Mouse (Mus musculus) heart, embryonic 13.5 days (tissue): ENCODE measurements around the gene Plagl2. TPM values are rescaled to one million over a fixed set of nuclear protein-coding genes. Genes with fewer than 3 reads are reported as not detected.
A peak's percentile ranks its signal among the peaks of the same experiment; 100 is the strongest.

ENCODE experiments used
- ATAC-seq: fragments of 200-750 bp; cut with Nextera tagmentation; 2 replicates; pipeline ENCODE4 v1.8.0; 2017; ENCODE audit warnings: moderate TSS enrichment; ENCODE audit not compliant: insufficient number of reproducible peaks, low FRiP score, low TSS enrichment; ENCODE audit errors: extremely low read depth
- H3K27ac ChIP-seq: fragments of 300-500 bp; sonication (generic); replicated peaks from 2 replicates; pipeline ENCODE4 v1.5.1; 2015; ENCODE audit warnings: moderate library complexity, mild to moderate bottlenecking, inconsistent platforms
- H3K27me3 ChIP-seq: fragments of 300-500 bp; sonication (generic); replicated peaks from 2 replicates; pipeline ENCODE4 v1.6.1; 2015; ENCODE audit warnings: mild to moderate bottlenecking, inconsistent platforms
- H3K36me3 ChIP-seq: fragments of 300-500 bp; sonication (generic); 2 replicates; pipeline ENCODE4 v1.6.1; 2015; ENCODE audit warnings: mild to moderate bottlenecking, inconsistent platforms
- H3K4me1 ChIP-seq: fragments of 300-500 bp; sonication (generic); 2 replicates; pipeline ENCODE4 v1.6.1; 2015; ENCODE audit warnings: inconsistent platforms
- H3K4me2 ChIP-seq: fragments of 300-500 bp; sonication (generic); 2 replicates; pipeline ENCODE4 v1.6.1; 2015; ENCODE audit warnings: inconsistent platforms, mild to moderate bottlenecking, moderate library complexity
- H3K4me3 ChIP-seq: fragments of 300-500 bp; sonication (generic); 2 replicates; pipeline ENCODE4 v1.5.1; 2015; ENCODE audit warnings: moderate library complexity, mild to moderate bottlenecking, inconsistent platforms
- H3K9ac ChIP-seq: fragments of 300-500 bp; sonication (generic); 2 replicates; pipeline ENCODE4 v1.6.1; 2015; ENCODE audit warnings: inconsistent platforms, mild to moderate bottlenecking, moderate library complexity
- H3K9me3 ChIP-seq: fragments of 300-500 bp; sonication (generic); 2 replicates; pipeline ENCODE4 v1.6.1; 2016; ENCODE audit warnings: inconsistent platforms
- WGBS: fragments of 180-500 bp; shearing (Covaris S2); methylation state at CpG from one replicate; pipeline ENCODE4 v1.1.7; 2015; ENCODE audit warnings: mixed read lengths; 5-methylcytosine and 5-hydroxymethylcytosine counted together
- polyA plus RNA-seq: library from polyadenylated mRNA; unstranded; fragments of >200 nt; fragmentation: Nextera tagmentation; extraction: Ambion mirVana; gene quantifications from 2 replicates; pipeline ENCODE4 v1.2.1, GENCODE M21; 2015

Gene Plagl2
- polyA plus RNA-seq, 1 experiment from 2014 or later, result 12.5 TPM

DNA sequence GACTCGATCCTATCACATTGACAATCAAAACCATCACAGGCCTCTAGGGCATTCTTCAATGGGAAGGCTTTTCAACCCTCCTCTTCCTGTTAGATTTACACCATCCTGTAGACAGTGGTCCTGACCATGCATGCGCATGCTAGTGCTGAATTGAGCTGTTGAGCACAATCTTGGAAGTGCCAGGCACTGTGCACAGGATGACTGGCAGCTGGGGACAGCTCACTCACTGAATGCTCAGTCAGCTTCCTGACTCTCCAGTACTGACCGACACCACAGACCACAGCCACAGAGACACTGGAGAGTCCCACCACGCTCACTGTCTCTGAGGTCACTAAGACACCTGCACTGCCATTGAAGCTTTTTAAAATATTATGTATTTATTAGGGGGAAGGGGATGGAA lies 25.8 kb downstream of the Plagl2 start:
- Histone ChIP-seq H3K27ac (no peak overlapping the region), H3K4me1 (peaks cover 22% of the 10 kb centered on the region), H3K27me3 (no peaks in the 10 kb centered on the region), H3K9ac (no peak overlapping the region), H3K4me3 (no peak overlapping the region), H3K36me3 (peaks cover 10% of the 10 kb centered on the region), H3K9me3 (no peaks in the 10 kb centered on the region), H3K4me2 (no peak overlapping the region)
- ATAC-seq, result no peak
- WGBS, result 71% methylated on average over 4 of the region's 4 CpGs

DNA sequence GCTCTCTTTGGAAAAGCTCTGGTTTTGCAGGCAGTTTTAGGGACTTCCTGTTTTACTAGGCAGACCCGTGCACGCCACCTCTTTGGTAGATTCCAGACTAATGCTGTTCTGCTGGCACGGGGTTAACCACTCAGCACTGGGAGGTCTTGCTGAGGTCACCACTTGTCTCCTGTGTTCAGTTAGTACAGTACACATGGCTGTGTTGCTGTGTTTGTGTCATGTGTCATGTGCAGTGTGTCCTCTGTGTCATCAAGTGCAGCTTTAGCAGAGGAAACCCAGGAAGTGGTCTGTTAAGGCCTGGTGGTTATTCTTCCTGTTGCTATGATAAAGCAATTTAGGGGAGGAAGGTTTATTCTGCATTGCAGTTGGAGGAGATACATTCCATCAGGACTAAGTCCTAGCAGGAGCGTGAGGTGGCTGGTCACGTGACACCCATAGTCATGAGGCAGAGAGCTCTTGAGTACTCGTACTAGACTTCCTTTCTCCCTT lies 26.4 kb downstream of the Plagl2 start:
- peaks cover 22% of the 10 kb centered on the region for H3K4me1 ChIP-seq
- WGBS, result 35% methylated on average over 6 of the region's 6 CpGs
- no peak overlapping the region for H3K27ac ChIP-seq
- no peak overlapping the region for H3K9ac ChIP-seq
- no peak overlapping the region for H3K4me2 ChIP-seq
- H3K36me3 ChIP-seq, result peaks cover 16% of the 10 kb centered on the region
- ATAC-seq, result no peak
- H3K27me3 ChIP-seq, result no peaks in the 10 kb centered on the region
- H3K9me3 ChIP-seq, result no peaks in the 10 kb centered on the region
- no peak overlapping the region for H3K4me3 ChIP-seq

DNA sequence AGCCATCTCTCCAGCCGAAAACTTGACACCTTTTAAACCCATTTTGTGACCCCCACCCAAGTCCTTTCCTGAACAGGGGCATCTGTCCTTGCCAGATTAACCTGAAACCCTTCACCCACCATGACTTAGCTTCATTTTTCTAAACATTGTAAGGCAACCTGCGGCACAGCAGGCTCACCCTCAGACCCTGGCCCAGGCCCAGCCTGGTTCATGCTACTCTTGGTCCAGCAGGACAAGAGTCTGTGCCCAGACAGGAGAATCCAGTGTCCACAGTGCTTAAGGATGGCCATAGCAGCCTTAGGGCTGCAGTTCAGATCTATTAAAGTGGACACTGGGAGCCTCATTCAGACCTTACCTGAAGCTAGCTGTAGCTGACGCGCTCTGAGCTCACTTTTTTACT lies 27.9 kb downstream of the Plagl2 start:
- Histone ChIP-seq H3K4me1 (peaks cover 18% of the 10 kb centered on the region), H3K9ac (no peak overlapping the region), H3K27me3 (no peaks in the 10 kb centered on the region), H3K4me2 (no peak overlapping the region), H3K9me3 (no peaks in the 10 kb centered on the region), H3K4me3 (no peak overlapping the region), H3K36me3 (peaks cover 31% of the 10 kb centered on the region), H3K27ac (no peak overlapping the region)
- 80% methylated on average over 4 of the region's 4 CpGs for WGBS
- ATAC-seq, result no peak

DNA sequence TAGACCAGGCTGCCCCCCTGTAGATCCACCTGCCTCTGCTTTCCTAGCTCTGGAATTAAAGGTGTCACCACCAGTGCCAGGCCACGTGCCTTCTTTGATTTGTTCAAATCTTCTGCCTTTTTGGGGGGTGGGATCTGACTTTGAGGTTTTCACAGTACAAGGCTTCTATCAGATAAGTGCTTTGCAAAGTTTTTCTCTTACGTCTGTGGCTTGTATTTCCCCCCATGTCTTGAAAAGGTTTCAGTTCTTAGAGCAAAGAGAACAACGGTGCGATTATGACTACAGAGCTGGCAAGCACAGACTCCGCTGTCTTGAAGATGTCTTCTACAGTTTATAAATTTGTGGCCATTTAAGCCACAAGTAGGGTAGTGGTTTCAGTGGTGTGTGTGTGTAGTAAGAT lies 29.8 kb downstream of the Plagl2 start:
- Histone ChIP-seq H3K9me3 (no peaks in the 10 kb centered on the region), H3K4me2 (no peak overlapping the region), H3K27ac (no peak overlapping the region), H3K27me3 (no peaks in the 10 kb centered on the region), H3K36me3 (peaks cover 50% of the 10 kb centered on the region), H3K4me1 (peaks cover 18% of the 10 kb centered on the region), H3K9ac (no peak overlapping the region), H3K4me3 (no peak overlapping the region)
- 91% methylated on average over 5 of the region's 5 CpGs for WGBS
- ATAC-seq, result no peak

DNA sequence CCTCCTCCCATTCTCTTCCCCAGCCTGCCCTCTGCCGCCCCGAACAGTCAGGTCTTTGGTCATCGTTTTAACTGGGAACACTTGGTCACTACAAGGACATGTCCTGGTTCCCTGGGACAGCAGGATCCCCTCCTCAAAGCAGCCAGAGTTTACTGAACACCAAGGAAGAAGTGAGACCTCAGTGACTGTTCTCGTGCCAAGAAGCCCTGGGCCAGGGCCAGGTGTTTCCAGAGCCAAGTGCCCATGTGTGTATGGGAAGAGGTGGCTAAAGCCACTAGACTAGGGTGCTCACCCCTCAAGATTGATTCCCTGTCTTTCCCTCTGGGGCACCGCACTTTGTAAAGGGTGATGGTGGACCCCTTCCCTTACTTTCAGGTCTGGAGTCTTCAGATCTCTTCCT lies 31.9 kb downstream of the Plagl2 start:
- Histone ChIP-seq H3K9me3 (no peaks in the 10 kb centered on the region), H3K4me1 (peaks cover 5% of the 10 kb centered on the region), H3K4me2 (no peak overlapping the region), H3K4me3 (no peak overlapping the region), H3K9ac (no peak overlapping the region), H3K36me3 (peaks cover 71% of the 10 kb centered on the region), H3K27me3 (no peaks in the 10 kb centered on the region), H3K27ac (no peak overlapping the region)
- no peak for ATAC-seq
- 90% methylated on average over 5 of the region's 5 CpGs for WGBS

DNA sequence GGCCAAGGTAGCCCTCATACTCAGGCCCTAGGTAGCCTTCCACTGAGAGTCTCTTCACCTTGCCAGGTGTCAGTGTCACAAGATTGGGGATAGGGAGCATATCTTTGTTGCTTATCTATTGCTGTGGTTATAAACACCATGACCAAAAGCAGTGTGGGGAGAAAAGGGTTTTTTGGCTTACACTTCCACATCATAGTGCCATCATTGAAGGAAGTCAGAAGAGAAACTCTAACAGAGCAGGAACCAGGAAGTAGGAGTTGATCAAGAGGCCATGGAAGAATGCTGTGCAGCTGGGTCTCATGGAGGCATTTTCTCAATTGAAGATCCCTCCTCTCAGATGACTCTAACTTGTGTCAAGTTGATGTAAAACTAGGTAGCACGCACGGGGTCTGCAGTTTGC lies 33.1 kb downstream of the Plagl2 start:
- no peak overlapping the region for H3K4me3 ChIP-seq
- peaks cover 82% of the 10 kb centered on the region for H3K36me3 ChIP-seq
- H3K9ac ChIP-seq, result no peak overlapping the region
- H3K4me1 ChIP-seq, result no peaks in the 10 kb centered on the region
- no peak overlapping the region for H3K27ac ChIP-seq
- no peak overlapping the region for H3K4me2 ChIP-seq
- H3K27me3 ChIP-seq, result no peaks in the 10 kb centered on the region
- 94% methylated on average over 2 of the region's 2 CpGs for WGBS
- no peaks in the 10 kb centered on the region for H3K9me3 ChIP-seq
- ATAC-seq, result no peak

DNA sequence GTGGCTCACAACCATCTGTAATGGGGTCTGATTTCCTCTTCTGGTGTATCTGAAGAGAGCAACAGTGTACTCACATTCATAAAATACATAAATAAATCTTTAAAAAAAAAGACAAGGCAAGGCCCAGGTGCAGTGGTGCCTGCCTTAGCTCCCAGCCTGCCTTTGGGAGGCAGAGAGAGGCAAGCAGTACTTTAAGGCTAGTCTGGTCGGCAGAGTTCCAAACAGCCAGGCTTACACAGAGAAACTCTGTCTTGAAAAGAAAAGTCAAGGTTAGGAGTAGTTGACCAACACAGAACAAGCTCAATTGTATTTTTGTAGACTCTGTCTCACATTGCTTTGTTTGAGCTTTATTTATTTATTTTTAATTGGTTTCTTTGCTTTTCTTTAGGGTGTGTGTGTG lies 38.5 kb downstream of the Plagl2 start:
- Histone ChIP-seq H3K27ac (no peak overlapping the region), H3K4me2 (no peak overlapping the region), H3K4me1 (peaks cover 14% of the 10 kb centered on the region), H3K4me3 (no peak overlapping the region), H3K36me3 (peaks cover 94% of the 10 kb centered on the region), H3K27me3 (no peaks in the 10 kb centered on the region), H3K9me3 (no peaks in the 10 kb centered on the region), H3K9ac (no peak overlapping the region)
- ATAC-seq, result no peak
- 81% methylated on average over 1 of the region's 1 CpGs for WGBS

DNA sequence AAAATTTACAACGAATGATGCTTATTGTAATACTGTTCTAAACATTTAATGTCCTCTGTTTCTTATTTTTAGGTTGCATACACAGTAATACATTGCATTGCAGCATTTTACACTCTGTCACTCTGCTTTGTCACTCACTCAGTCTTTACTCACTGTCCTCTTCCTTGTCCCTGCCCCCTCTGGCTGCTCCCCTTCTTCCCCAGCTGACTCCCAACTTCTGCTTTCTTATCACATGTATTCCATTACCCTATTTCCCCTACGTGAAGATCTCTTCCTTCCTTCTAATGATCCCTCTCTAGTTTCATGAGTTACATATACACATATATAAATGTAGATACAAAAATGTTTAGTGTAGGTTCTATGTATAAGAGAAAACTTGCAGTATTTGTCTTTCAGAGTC lies 42.1 kb downstream of the Plagl2 start:
- H3K27ac ChIP-seq, result no peak overlapping the region
- H3K9ac ChIP-seq, result no peak overlapping the region
- no peak overlapping the region for H3K4me2 ChIP-seq
- ATAC-seq, result no peak
- no peak overlapping the region for H3K4me3 ChIP-seq
- peaks cover 17% of the 10 kb centered on the region for H3K4me1 ChIP-seq
- H3K36me3 ChIP-seq, result peaks cover 92% of the 10 kb centered on the region
- no peaks in the 10 kb centered on the region for H3K9me3 ChIP-seq
- WGBS, result 68% methylated on average over 2 of the region's 2 CpGs
- no peaks in the 10 kb centered on the region for H3K27me3 ChIP-seq

DNA sequence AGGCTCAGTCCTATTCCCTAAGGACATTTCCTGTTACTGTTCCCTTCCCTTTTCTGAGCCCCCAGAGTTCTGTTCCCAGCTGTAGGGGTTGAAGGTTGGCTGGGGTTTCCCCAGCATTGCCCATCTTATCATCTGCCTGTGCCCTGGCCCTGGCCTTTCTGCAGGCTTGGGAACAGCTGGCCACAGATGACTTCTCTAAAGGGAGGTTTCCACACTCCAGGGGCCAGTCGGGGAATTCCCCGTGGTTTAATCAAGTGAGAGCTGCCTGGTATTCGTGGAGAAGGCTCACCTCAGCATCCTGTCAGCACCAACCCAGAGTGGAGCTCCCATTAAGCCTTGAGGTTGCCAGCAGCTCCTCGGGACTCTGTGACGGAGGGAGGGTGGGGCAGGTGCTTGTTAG lies 42.7 kb downstream of the Plagl2 start:
- peak overlapping the region; percentile 50 for H3K9ac ChIP-seq

DNA sequence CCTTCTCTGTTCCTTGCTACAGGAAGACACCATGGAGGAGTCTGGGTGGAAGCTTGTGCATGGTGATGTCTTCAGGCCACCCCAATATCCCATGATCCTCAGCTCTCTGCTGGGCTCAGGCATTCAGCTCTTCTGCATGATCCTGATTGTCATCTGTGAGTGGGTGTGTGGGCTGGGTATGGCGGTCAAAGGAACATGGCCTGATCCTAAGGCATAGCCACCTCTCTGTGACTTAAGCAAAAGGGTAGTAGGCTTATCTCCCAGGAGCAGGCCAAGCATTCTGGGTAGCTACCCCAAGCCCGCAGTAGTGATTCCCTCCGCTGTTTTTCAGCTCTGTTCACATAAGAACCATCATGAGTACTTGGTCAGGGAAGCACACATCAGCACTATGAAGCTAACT lies 47.0 kb downstream of the Plagl2 start:
- ATAC-seq, result no peak
- WGBS, result 84% methylated on average over 3 of the region's 3 CpGs
- peaks cover 17% of the 10 kb centered on the region for H3K4me1 ChIP-seq
- H3K27me3 ChIP-seq, result no peaks in the 10 kb centered on the region
- no peaks in the 10 kb centered on the region for H3K9me3 ChIP-seq
- H3K9ac ChIP-seq, result no peak overlapping the region
- H3K36me3 ChIP-seq, result peaks cover 97% of the 10 kb centered on the region
- H3K27ac ChIP-seq, result no peak overlapping the region
- H3K4me3 ChIP-seq, result no peak overlapping the region
- H3K4me2 ChIP-seq, result no peak overlapping the region

More for the DNA sequence above, 42.7 kb downstream of the Plagl2 start:
- no peaks in the 10 kb centered on the region for H3K9me3 ChIP-seq
- no peak overlapping the region for H3K4me3 ChIP-seq
- no peaks in the 10 kb centered on the region for H3K27me3 ChIP-seq
- peaks cover 17% of the 10 kb centered on the region for H3K4me1 ChIP-seq
- 25% methylated on average over 5 of the region's 5 CpGs for WGBS
- ATAC-seq, result no peak
- H3K36me3 ChIP-seq, result peaks cover 92% of the 10 kb centered on the region
- peak overlapping the region; percentile 56 for H3K27ac ChIP-seq
- H3K4me2 ChIP-seq, result no peak overlapping the region

DNA sequence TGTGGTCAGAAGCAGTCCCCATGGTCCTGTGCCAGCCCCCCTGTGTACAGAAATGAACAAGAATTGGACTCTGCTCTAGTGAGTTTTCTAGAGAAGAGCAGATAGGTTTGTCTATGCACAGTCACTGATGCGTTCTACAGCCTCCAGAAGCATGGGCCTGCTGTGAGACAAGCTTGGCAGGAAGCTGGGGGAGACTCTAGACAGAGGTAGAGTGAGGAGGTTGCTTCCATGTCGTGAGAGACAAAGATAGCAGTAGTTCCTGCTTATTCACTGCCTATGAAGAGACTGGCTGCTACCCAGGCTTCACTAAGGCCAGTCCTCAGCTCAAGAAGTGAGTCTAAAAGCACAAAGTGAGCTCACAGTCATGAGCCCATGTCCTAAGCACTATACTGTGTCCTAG lies 50.0 kb downstream of the Plagl2 start:
- H3K27ac ChIP-seq, result no peak overlapping the region
- H3K9me3 ChIP-seq, result no peaks in the 10 kb centered on the region
- no peak overlapping the region for H3K4me3 ChIP-seq
- no peak overlapping the region for H3K9ac ChIP-seq
- ATAC-seq, result no peak
- no peaks in the 10 kb centered on the region for H3K27me3 ChIP-seq
- WGBS, result 72% methylated on average over 2 of the region's 2 CpGs
- peaks cover 100% of the 10 kb centered on the region for H3K36me3 ChIP-seq
- H3K4me1 ChIP-seq, result peaks cover 20% of the 10 kb centered on the region
- no peak overlapping the region for H3K4me2 ChIP-seq

DNA sequence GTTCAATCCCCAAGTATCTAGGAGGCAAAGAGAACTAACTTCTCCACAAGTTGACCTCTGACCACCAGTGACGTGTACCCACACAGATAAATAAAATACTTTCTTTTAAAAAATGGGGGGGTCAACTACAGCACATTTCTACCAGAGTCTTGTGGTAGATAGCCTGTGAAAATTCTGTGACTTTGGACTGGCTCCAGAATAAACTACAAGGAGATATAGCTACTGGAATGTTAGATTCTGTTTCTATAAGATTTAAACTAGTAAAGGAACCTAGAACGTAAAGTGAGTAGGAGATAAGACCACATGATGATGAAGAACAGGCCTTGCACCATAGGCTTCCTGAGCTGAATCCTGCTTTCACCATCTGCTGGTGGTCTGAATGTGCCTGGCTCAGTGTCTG lies 53.4 kb downstream of the Plagl2 start:
- WGBS, result 55% methylated on average over 2 of the region's 2 CpGs
- H3K36me3 ChIP-seq, result peaks cover 99% of the 10 kb centered on the region
- H3K4me1 ChIP-seq, result peaks cover 34% of the 10 kb centered on the region
- H3K27ac ChIP-seq, result no peak overlapping the region
- H3K9ac ChIP-seq, result no peak overlapping the region
- H3K4me2 ChIP-seq, result no peak overlapping the region
- H3K4me3 ChIP-seq, result no peak overlapping the region
- no peaks in the 10 kb centered on the region for H3K9me3 ChIP-seq
- ATAC-seq, result no peak
- H3K27me3 ChIP-seq, result no peaks in the 10 kb centered on the region
